Mouse (Mus musculus): ENCODE results near the gene Ccdc124. TPM values are rescaled to one million over a fixed set of nuclear protein-coding genes. Genes with fewer than 3 reads are reported as not detected.

The Ccdc124 gene
- total and polyA plus RNA-seq, 3 experiments = 47.6 to 87.1 TPM; not detected in 1

DNA sequence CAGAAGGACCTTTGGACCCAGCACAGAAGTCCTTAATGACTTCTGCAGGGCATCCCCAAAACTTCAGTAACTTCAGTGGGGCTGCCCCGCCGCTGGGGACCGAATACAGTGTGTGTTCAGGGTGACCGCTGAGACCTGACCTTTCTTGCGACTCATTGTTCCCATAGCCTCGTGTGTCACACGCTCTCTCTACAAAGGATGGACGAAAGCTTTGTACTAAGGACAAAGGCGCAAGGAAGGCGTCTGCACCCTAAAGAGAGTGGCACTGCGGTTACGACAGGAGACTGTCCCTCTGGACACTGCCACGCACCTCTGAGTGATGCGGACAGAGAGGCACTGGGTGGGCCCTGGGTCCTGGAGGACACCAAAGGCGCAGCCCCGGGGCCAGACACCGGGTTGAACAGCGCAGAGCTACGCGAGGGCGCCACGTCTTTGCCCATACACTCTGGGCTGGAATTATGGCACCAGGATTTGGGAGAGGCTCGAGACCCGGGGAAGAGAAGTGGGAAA lies 9.0 kb downstream of the Ccdc124 start:
- Histone ChIP-seq H3K9me3 (replicated peaks; ENCODE audit: insufficient read depth, low read length) (no peaks in the 10 kb centered on the region), H3K9ac (ENCODE audit: control insufficient read depth, low read depth, low read length, poor library complexity, severe bottlenecking) (peak overlapping the region; percentile 69), H3K27ac (ENCODE audit: control insufficient read depth, low read depth, low read length) (peak overlapping the region; percentile 59), H3K79me2 (ENCODE audit: control insufficient read depth, insufficient read depth, low read length, poor library complexity) (no peaks in the 10 kb centered on the region; the same call in 1 of the 2 replicates), H3K36me3 (ENCODE audit: control insufficient read depth in 1 of 2, insufficient read depth in 2 of 2, low read length in 2 of 2) (peaks cover 0 to 2% of the 10 kb centered on the region in 2 experiments; a peak in 1 of 4 replicates), H3K27me3 (ENCODE audit: control insufficient read depth in 1 of 2, insufficient read depth in 2 of 2, low read length in 2 of 2) (no peaks in the 10 kb centered on the region), H3K4me3 (ENCODE audit: control insufficient read depth in 1 of 2, insufficient read depth in 1 of 2, low read depth in 2 of 2, low read length in 2 of 2) (peak overlapping the region; percentile 55 to 57), H3K4me1 (ENCODE audit: control insufficient read depth in 1 of 2, insufficient read depth in 2 of 2, low read length in 2 of 2) (0 out of 4 replicates have a peak, but pooled peaks cover 0 to 5% of the 10 kb centered on the region in 2 experiments)
- TF ChIP-seq ZC3H11A (IDR thresholded peaks at IDR 0.05; ENCODE audit: low read depth, low read length) (no peak), MEF2A (IDR thresholded peaks at IDR 0.05; ENCODE audit: extremely low read depth, insufficient replicate concordance, low read depth, low read length, poor library complexity, severe bottlenecking) (no peak), UBTF (IDR thresholded peaks at IDR 0.05; ENCODE audit: borderline replicate concordance, insufficient read depth, low read depth, low read length) (no peak), POLR2A (IDR thresholded peaks at IDR 0.05; ENCODE audit: control insufficient read depth in 1 of 2, insufficient read depth in 1 of 2, low read depth in 1 of 2, low read length in 2 of 2, poor library complexity in 1 of 2) (0 out of 4 replicates have a peak, but pooled peaks of 1 of the 2 experiments have one; percentile 32)
- peak; percentile 67 for DNase-seq (ENCODE audit: low read depth, low spot score)

DNA sequence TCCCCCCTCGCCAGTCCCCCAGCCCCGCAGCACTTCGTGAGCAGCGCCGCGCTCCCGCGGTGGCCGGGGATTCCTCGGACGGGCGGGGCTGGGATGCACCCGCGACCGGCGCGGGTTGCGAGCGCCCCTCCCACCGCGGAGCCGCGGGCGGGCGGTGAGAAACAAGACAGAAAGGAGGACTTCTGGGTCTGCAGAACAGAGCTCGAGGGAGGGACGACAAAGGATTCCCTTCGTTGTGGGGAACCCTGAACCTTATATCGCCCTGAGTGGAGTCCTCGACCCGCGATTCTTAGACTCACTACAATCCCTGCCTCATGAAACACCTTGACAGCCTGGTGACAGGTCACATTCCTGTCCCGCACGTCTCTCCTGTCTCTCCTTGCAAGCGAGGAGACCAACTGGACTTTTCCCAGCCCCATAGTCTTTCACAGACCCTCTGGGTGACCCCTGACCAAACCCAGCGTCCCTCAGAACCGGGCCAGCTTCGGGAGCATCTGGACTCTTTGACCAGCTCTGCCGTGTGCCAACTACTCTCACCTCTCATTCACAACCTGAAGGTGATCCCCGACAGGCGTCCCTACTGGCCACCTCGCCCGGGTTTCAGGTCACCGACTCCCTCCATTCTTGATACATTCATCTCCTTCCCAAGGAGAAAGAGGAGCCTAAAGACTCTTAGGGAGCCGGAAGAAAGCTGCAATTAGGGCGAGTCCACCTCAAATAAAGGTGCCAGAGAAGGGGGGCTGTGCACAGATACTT lies 9.6 kb downstream of the Ccdc124 start:
- H3K79me2 ChIP-seq (ENCODE audit: control insufficient read depth, insufficient read depth, low read length, poor library complexity) = no peaks in the 10 kb centered on the region; the same call in 1 of the 2 replicates
- H3K27ac ChIP-seq (ENCODE audit: control insufficient read depth, low read depth, low read length) = peak overlapping the region; percentile 59; the same call in 1 of the 2 replicates
- H3K9me3 ChIP-seq (replicated peaks; ENCODE audit: insufficient read depth, low read length) = no peaks in the 10 kb centered on the region
- peak; percentile 57 for DNase-seq (ENCODE audit: low read depth, low spot score)
- peak overlapping the region; percentile 69 for H3K9ac ChIP-seq (ENCODE audit: control insufficient read depth, low read depth, low read length, poor library complexity, severe bottlenecking)
- H3K4me1 ChIP-seq (ENCODE audit: control insufficient read depth in 1 of 2, insufficient read depth in 2 of 2, low read length in 2 of 2) = peaks cover 0 to 5% of the 10 kb centered on the region in 2 experiments; a peak in 1 of 4 replicates
- peak overlapping the region; percentile 55 to 57 for H3K4me3 ChIP-seq (ENCODE audit: control insufficient read depth in 1 of 2, insufficient read depth in 1 of 2, low read depth in 2 of 2, low read length in 2 of 2)
- TF ChIP-seq TCF12 (IDR thresholded peaks at IDR 0.05; ENCODE audit: low read depth, low read length) (0 out of 2 replicates have a peak, but pooled peaks have one; percentile 7), ELF1 (IDR thresholded peaks at IDR 0.05; ENCODE audit: low read depth, low read length) (no peak), MXI1 (IDR thresholded peaks at IDR 0.05; ENCODE audit: low read depth, low read length) (peak; percentile 59; the same call in 1 of the 2 replicates), TBP (IDR thresholded peaks at IDR 0.05; ENCODE audit: low read depth, low read length) (no peak), MAZ (IDR thresholded peaks at IDR 0.05; ENCODE audit: low read depth, low read length) (peak; percentile 58; the same call in 1 of the 2 replicates), GATA1 (IDR thresholded peaks at IDR 0.05; ENCODE audit: low read depth, low read length) (no peak), NRF1 (IDR thresholded peaks at IDR 0.05; ENCODE audit: insufficient read depth, low read depth, low read length, poor library complexity, severe bottlenecking) (0 out of 2 replicates have a peak, but pooled peaks have one; percentile 4), SIN3A (IDR thresholded peaks at IDR 0.05; ENCODE audit: low read length) (peak; percentile 39; the same call in 1 of the 2 replicates)
- no peaks in the 10 kb centered on the region for H3K27me3 ChIP-seq (ENCODE audit: control insufficient read depth in 1 of 2, insufficient read depth in 2 of 2, low read length in 2 of 2)
- peaks cover 0 to 2% of the 10 kb centered on the region in 2 experiments; a peak in 1 of 4 replicates for H3K36me3 ChIP-seq (ENCODE audit: control insufficient read depth in 1 of 2, insufficient read depth in 2 of 2, low read length in 2 of 2)

Data from MEL (cell line).